Mouse (Mus musculus) mature B cell (primary cell): ENCODE data around the gene Ksr1.
"Not testable (repeated sequence)": the region's sequence is repeated elsewhere in the genome, so short reads cannot be mapped to it uniquely, and the experiment has no call there.

Source experiments
- in situ Hi-C: fragments of 300-500 bp; cut with MboI; formaldehyde crosslinking; loops from 2 replicates; pipeline ENCODE4 v1.14.3; 2019

The Ksr1 gene

GRCm38 (mm10) chr11:79012529-79012928 is 133.7 kb downstream of the Ksr1 start:
- in situ Hi-C loops: no loop called here

- in situ Hi-C loops: no loop called here
Measured at GRCm38 (mm10) chr11:79008891-79009290, 137.3 kb downstream of the Ksr1 start.

GRCm38 (mm10) chr11:79008007-79008775 is 138.0 kb downstream of the Ksr1 start:
- in situ Hi-C loops: no loop called here

- in situ Hi-C loops: not testable (repeated sequence)
Measured at GRCm38 (mm10) chr11:79007356-79007755, 138.9 kb downstream of the Ksr1 start.

GRCm38 (mm10) chr11:79006417-79006816 is 139.8 kb downstream of the Ksr1 start:
- in situ Hi-C loops: no loop called here

- in situ Hi-C loops: no loop called here
Measured at GRCm38 (mm10) chr11:79005578-79006394, 140.4 kb downstream of the Ksr1 start.

- in situ Hi-C loops: no loop called here
Measured at GRCm38 (mm10) chr11:79003769-79004638, 142.2 kb downstream of the Ksr1 start.

GRCm38 (mm10) chr11:79003053-79003768 is 143.0 kb downstream of the Ksr1 start:
- in situ Hi-C loops: no loop called here

GRCm38 (mm10) chr11:79002551-79002951 is 143.7 kb downstream of the Ksr1 start:
- in situ Hi-C loops: no loop called here

- in situ Hi-C loops: no loop called here
Measured at GRCm38 (mm10) chr11:79001871-79002270, 144.3 kb downstream of the Ksr1 start.

GRCm38 (mm10) chr11:78999118-78999517 is 147.1 kb downstream of the Ksr1 start:
- in situ Hi-C loops: no loop called here

- in situ Hi-C loops: not testable (repeated sequence)
Measured at GRCm38 (mm10) chr11:78990875-78991543, 155.2 kb downstream of the Ksr1 start.

- in situ Hi-C loops: no loop called here
Measured at GRCm38 (mm10) chr11:78990096-78990495, 156.1 kb downstream of the Ksr1 start.

GRCm38 (mm10) chr11:78989206-78989605 is 157.0 kb downstream of the Ksr1 start:
- in situ Hi-C loops: not testable (repeated sequence)

GRCm38 (mm10) chr11:78986311-78987002 is 159.8 kb downstream of the Ksr1 start:
- in situ Hi-C loops: no loop called here

- in situ Hi-C loops: no loop called here
Measured at GRCm38 (mm10) chr11:78985505-78985904, 160.7 kb downstream of the Ksr1 start.

- in situ Hi-C loops: no loop called here
Measured at GRCm38 (mm10) chr11:78984483-78985177, 161.6 kb downstream of the Ksr1 start, which contains the start of gene Lgals9. Gene Lgals9, minus strand, starts transcription at chr11:78984946.

GRCm38 (mm10) chr11:78983539-78983938 is 162.7 kb downstream of the Ksr1 start:
- in situ Hi-C loops: no loop called here

GRCm38 (mm10) chr11:78982513-78983291 is 163.5 kb downstream of the Ksr1 start:
- in situ Hi-C loops: no loop called here
